Mouse (Mus musculus) brain, embryonic 14.5 days (tissue): ENCODE measurements around the gene Gli1.

Source experiments
- CTCF ChIP-seq: fragments of 200-500 bp; IDR thresholded peaks from 2 replicates; pipeline ENCODE4 v1.5.1; 2012; ENCODE audit warnings: inconsistent platforms, mild to moderate bottlenecking, moderate library complexity, borderline replicate concordance; ENCODE audit not compliant: insufficient read depth, insufficient read length; ENCODE audit errors: extremely low read depth
- POLR2A ChIP-seq: fragments of 200-500 bp; IDR thresholded peaks from 2 replicates; pipeline ENCODE4 v1.6.1; 2012; ENCODE audit warnings: mild to moderate bottlenecking, inconsistent platforms, borderline replicate concordance; ENCODE audit not compliant: poor library complexity, insufficient read depth, insufficient read length, severe bottlenecking; ENCODE audit errors: extremely low read depth

- TF ChIP-seq POLR2A (no peak), CTCF (no peak)
These were observed 44.5 kb downstream of the Gli1 start for GRCm38 (mm10) chr10:127297015-127297871.
